In genomic region chr11:79002551-79002951, GRCm38 (mm10) we compare ENCODE assay signal across 9 mouse cellular contexts. TPM values are rescaled to one million over a fixed set of nuclear protein-coding genes. Genes with fewer than 3 reads are reported as not detected.
DNase-seq lines count a peak whose midpoint lies in the region; ATAC-seq lines count a peak whose summit lies in the region.
"Had no signal": no experiment of that assay in that cellular context is flagged by ENCODE, and none has a peak within 500 bp of the region (broad histone marks: within the 10 kb centered on the region; RNA-seq: fewer than 3 reads in every experiment).

No protein-coding gene starts in this region.

- H3K4me3 ChIP-seq in heart, embryonic 12.5 days = no peak overlapping the region
- no peak overlapping the region for H3K4me3 ChIP-seq in brown adipose tissue, adult 24 weeks (ENCODE audit: insufficient read depth, low read depth, low read length)
- H3K4me3 ChIP-seq in liver, embryonic 12.5 days = no peak overlapping the region

- WGBS in heart, embryonic 12.5 days = 42% methylated on average over 5 of the region's 5 CpGs
- 41% methylated on average over 5 of the region's 5 CpGs for WGBS in liver, embryonic 12.5 days (ENCODE audit: insufficient replicate concordance)

- H3K9ac ChIP-seq in heart, embryonic 12.5 days = no peak overlapping the region
- no peak overlapping the region for H3K9ac ChIP-seq in liver, embryonic 12.5 days

- peak overlapping the region; percentile 75 for H3K27ac ChIP-seq in heart, embryonic 12.5 days (ENCODE audit: poor library complexity, severe bottlenecking)
- peak overlapping the region; percentile 82 for H3K27ac ChIP-seq in brown adipose tissue, adult 24 weeks (replicated peaks; ENCODE audit: low read depth, low read length)
- peak overlapping the region; percentile 66 for H3K27ac ChIP-seq in liver, embryonic 12.5 days

- H3K27me3 ChIP-seq in heart, embryonic 12.5 days (replicated peaks) = no peaks in the 10 kb centered on the region
- H3K27me3 ChIP-seq in liver, embryonic 12.5 days (replicated peaks) = no peaks in the 10 kb centered on the region

- no peak for DNase-seq in heart, adult 9 months (ENCODE audit: low spot score in 2 of 2)
- peak; percentile 48 for DNase-seq in 3T3-L1 (ENCODE audit: low read depth, low spot score)
- DNase-seq in cerebellum, adult 9-11 months = no peak
- DNase-seq in cerebellum, adult 11 months = no peak
- DNase-seq: spleen, adult 18-20 months had no signal

- no peaks in the 10 kb centered on the region for H3K36me3 ChIP-seq in heart, embryonic 12.5 days
- no peaks in the 10 kb centered on the region for H3K36me3 ChIP-seq in liver, embryonic 12.5 days

- H3K4me1 ChIP-seq in heart, embryonic 12.5 days (replicated peaks) = peaks cover 12% of the 10 kb centered on the region
- peaks cover 13% of the 10 kb centered on the region for H3K4me1 ChIP-seq in brown adipose tissue, adult 24 weeks (ENCODE audit: control insufficient read depth, insufficient read depth, insufficient read length, low read length)
- H3K4me1 ChIP-seq in liver, embryonic 12.5 days = peaks cover 50% of the 10 kb centered on the region

- peaks cover 6% of the 10 kb centered on the region for H3K9me3 ChIP-seq in heart, embryonic 12.5 days (replicated peaks)
- no peaks in the 10 kb centered on the region for H3K9me3 ChIP-seq in liver, embryonic 12.5 days (replicated peaks)

- H3K4me2 ChIP-seq in heart, embryonic 12.5 days = no peak overlapping the region
- H3K4me2 ChIP-seq in liver, embryonic 12.5 days = no peak overlapping the region

- ATAC-seq in heart, embryonic 12.5 days (ENCODE audit: insufficient number of reproducible peaks, low FRiP score) = peak; percentile 54; the same call in 1 of the 2 replicates
- ATAC-seq in liver, embryonic 12.5 days = no peak
- ATAC-seq in cerebellum, adult (ENCODE audit: insufficient number of reproducible peaks, low FRiP score, low TSS enrichment) = no peak

RNA-seq across cellular contexts. Expression of gene Lgals9, which starts 17.8 kb away (rescaled TPM):
- polyA plus RNA-seq in heart, embryonic 12.5 days (2016; fragmentation: Nextera tagmentation; extraction: Ambion mirVana) = 53.7 and 53.8 TPM in 2 replicates
- 39.6 and 55.8 TPM in 2 replicates for polyA plus RNA-seq in brown adipose tissue, adult 24 weeks (2012; ENCODE audit: insufficient read depth, insufficient read length, missing spikeins)
- 40.8 and 45.7 TPM in 2 replicates for polyA plus RNA-seq in liver, embryonic 12.5 days (2016; fragmentation: Nextera tagmentation; extraction: Ambion mirVana)
